9 mouse cellular contexts compared by ENCODE assay signal in the genomic region with DNA sequence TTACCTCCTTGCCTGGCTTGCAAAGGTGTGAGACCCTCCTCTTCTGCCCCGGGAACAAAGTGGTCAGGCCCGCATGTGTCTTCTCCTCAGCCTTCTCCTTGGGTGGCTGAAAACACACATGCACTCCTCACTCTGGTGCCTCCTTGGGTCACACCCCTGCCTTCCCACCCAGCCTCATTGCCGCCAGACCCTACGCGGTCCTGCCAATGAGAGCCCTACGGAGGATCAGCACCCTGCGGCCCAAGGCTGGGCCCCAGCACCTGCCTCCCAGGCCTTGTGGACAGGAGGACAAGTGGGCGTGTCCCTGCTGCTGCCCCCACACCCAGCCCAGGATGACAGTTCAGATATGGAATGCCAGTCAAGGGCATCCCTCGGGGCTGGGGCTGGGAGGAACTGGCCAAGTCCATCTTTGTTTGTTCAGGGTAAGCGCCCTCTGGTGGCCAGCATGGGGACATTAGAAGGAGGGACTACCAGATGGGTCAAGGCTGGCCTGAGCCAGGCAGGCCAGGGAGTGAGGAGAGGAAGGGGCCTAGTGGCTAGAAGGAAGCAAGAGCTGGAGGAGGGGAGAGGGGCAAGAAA. TPM values are rescaled to one million over a fixed set of nuclear protein-coding genes. Genes with fewer than 3 reads are reported as not detected.
DNase-seq lines count a peak whose midpoint lies in the region; ATAC-seq and TF ChIP-seq lines count a peak whose summit lies in the region.
"Had no signal": no experiment of that assay in that cellular context is flagged by ENCODE, and none has a peak within 500 bp of the region (broad histone marks: within the 10 kb centered on the region; RNA-seq: fewer than 3 reads in every experiment).

No protein-coding gene starts in this region.

- TF ChIP-seq CTCF in G1E (IDR thresholded peaks at IDR 0.05; ENCODE audit: low read depth, low read length), result peak; percentile 56
- TF ChIP-seq CTCF in kidney, adult 2 months (conservative IDR thresholded peaks at IDR 0.05; ENCODE audit: insufficient read depth, insufficient read length, low read depth, low read length), result peak; percentile 76

- no peaks in the 10 kb centered on the region for H3K27me3 ChIP-seq in G1E (ENCODE audit: insufficient read depth, low read length)
- no peaks in the 10 kb centered on the region for H3K27me3 ChIP-seq in kidney, adult 2 months (replicated peaks; ENCODE audit: control insufficient read depth, insufficient read depth, low read length)
- H3K27me3 ChIP-seq: heart, embryonic 13.5 days had no signal

- peaks cover 98% of the 10 kb centered on the region for H3K36me3 ChIP-seq in G1E (replicated peaks)
- 0 out of 2 replicates have a peak, but pooled peaks cover 2% of the 10 kb centered on the region for H3K36me3 ChIP-seq in kidney, adult 2 months (ENCODE audit: control insufficient read depth, insufficient read depth, low read length)

- H3K4me1 ChIP-seq in G1E (ENCODE audit: insufficient read depth, low read depth, low read length), result peaks cover 40% of the 10 kb centered on the region
- H3K4me1 ChIP-seq in kidney, adult 2 months (ENCODE audit: control insufficient read depth, insufficient read depth, low read length), result no peaks in the 10 kb centered on the region

- peak; percentile 65 for DNase-seq in 416B (ENCODE audit: low read depth)
- DNase-seq in G1E (ENCODE audit: low spot score), result peak; percentile 71
- peak; percentile 78 to 83 for DNase-seq in cerebellum, postnatal 25 days
- peak; percentile 45 to 54 for DNase-seq in gastrocnemius, postnatal 36 days
- peak; percentile 63 for DNase-seq in kidney, adult 2 months
- peak; percentile 52 for DNase-seq in lung, postnatal 25 days (ENCODE audit: low spot score)
- DNase-seq in retina, adult 2 months (ENCODE audit: low read depth, low spot score), result peak; percentile 44
- DNase-seq in layer of hippocampus, postnatal 36 days, result no peak

- no peak for TF ChIP-seq POLR2A in kidney, adult 2 months (IDR thresholded peaks at IDR 0.05; ENCODE audit: low read depth, low read length)

- H3K27ac ChIP-seq in kidney, adult 2 months (ENCODE audit: insufficient read depth, low read depth, low read length), result no peak overlapping the region
- H3K27ac ChIP-seq: heart, embryonic 13.5 days had no signal

- 71% methylated on average over 10 of the region's 10 CpGs for WGBS in kidney, adult 2 months

- no peaks in the 10 kb centered on the region for H3K9me3 ChIP-seq in G1E (replicated peaks)
- H3K9me3 ChIP-seq: heart, embryonic 13.5 days had no signal

- ATAC-seq in G1E (ENCODE audit: extremely low read depth, insufficient number of reproducible peaks, low FRiP score, poor library complexity, severe bottlenecking), result no peak

- intact Hi-C loops in gastrocnemius, postnatal 36 days (cut with DNase I), result loop anchor here (2.0 kb wide), 1 partner anchor 100 kb away; no protein-coding TSS in a partner anchor

- peak overlapping the region; percentile 30; the same call in 1 of the 2 replicates for H3K4me3 ChIP-seq in G1E (ENCODE audit: low read depth, low read length)
- no peak overlapping the region for H3K4me3 ChIP-seq in kidney, adult 2 months (ENCODE audit: insufficient read depth, low read depth, low read length)
- H3K4me3 ChIP-seq: heart, embryonic 13.5 days had no signal

RNA-seq across cellular contexts. Expression of a gene that starts 9.6 kb away (rescaled TPM):
- total RNA-seq in G1E (2014; fragmentation: Nextera tagmentation) (not detected in 2 replicates), G1E (2017) (0.05 and 0.06 TPM in 2 replicates)
- 0.02 TPM in 1 of 2 replicates, not detected in the other for polyA plus RNA-seq in G1E (2012)
- not detected for total RNA-seq in gastrocnemius, postnatal 36 days (2021)
- polyA plus RNA-seq in kidney, adult 2 months (2012; rRNA removed), result 0.17 and 0.46 TPM in 2 replicates
- total RNA-seq in layer of hippocampus, postnatal 36 days (2021), result under 1 TPM; 0.25 to 0.35 TPM

RNA-seq across cellular contexts. Expression of a gene that starts 12.8 kb away (rescaled TPM):
- total RNA-seq in G1E (2014; fragmentation: Nextera tagmentation) (62.1 and 68.3 TPM in 2 replicates), G1E (2017) (10.9 and 14.3 TPM in 2 replicates)
- polyA plus RNA-seq in G1E (2012), result 148 and 173 TPM in 2 replicates
- 1 to 10 TPM; 8.8 to 9.7 TPM for total RNA-seq in gastrocnemius, postnatal 36 days (2021)
- polyA plus RNA-seq in kidney, adult 2 months (2012; rRNA removed), result 28.7 and 37.9 TPM in 2 replicates
- total RNA-seq in layer of hippocampus, postnatal 36 days (2021), result 10 to 100 TPM; 43.9 to 49.3 TPM

RNA-seq across cellular contexts. Expression of a gene that starts 28.6 kb away (rescaled TPM):
- total RNA-seq in G1E (2014; fragmentation: Nextera tagmentation) (10.8 and 14.0 TPM in 2 replicates), G1E (2017) (6.1 and 8.1 TPM in 2 replicates)
- polyA plus RNA-seq in G1E (2012), result 105 and 141 TPM in 2 replicates
- 1 to 10 TPM; 1.5 TPM for total RNA-seq in gastrocnemius, postnatal 36 days (2021)
- 8.7 and 10.7 TPM in 2 replicates for polyA plus RNA-seq in kidney, adult 2 months (2012; rRNA removed)
- total RNA-seq in layer of hippocampus, postnatal 36 days (2021), result 10 to 100 TPM; 51.7 to 56.8 TPM

RNA-seq across cellular contexts. Expression of a gene that starts 41.6 kb away (rescaled TPM):
- total RNA-seq in G1E (2014; fragmentation: Nextera tagmentation), result 12.4 and 14.6 TPM in 2 replicates
- total RNA-seq in G1E (2017), result 37.8 and 44.0 TPM in 2 replicates
- 574 and 928 TPM in 2 replicates for polyA plus RNA-seq in G1E (2012)
- 10 to 100 TPM; 52.5 to 62.7 TPM for total RNA-seq in gastrocnemius, postnatal 36 days (2021)
- 175 and 221 TPM in 2 replicates for polyA plus RNA-seq in kidney, adult 2 months (2012; rRNA removed)
- total RNA-seq in layer of hippocampus, postnatal 36 days (2021), result 100 to 1,000 TPM; 161 to 176 TPM

RNA-seq across cellular contexts. Expression of a gene that starts 53.9 kb away (rescaled TPM):
- total RNA-seq in G1E (2014; fragmentation: Nextera tagmentation) (not detected in 2 replicates), G1E (2017) (0.06 and 0.11 TPM in 2 replicates)
- not detected in 2 replicates for polyA plus RNA-seq in G1E (2012)
- not detected for total RNA-seq in gastrocnemius, postnatal 36 days (2021)
- polyA plus RNA-seq in kidney, adult 2 months (2012; rRNA removed), result 0.03 TPM in 1 of 2 replicates, not detected in the other
- total RNA-seq in layer of hippocampus, postnatal 36 days (2021), result under 1 TPM in 1 of 2 experiments, not detected in 1; 0.08 TPM
- polyA plus RNA-seq: heart, embryonic 13.5 days had no signal

Comparison
In these comparisons a context has a peak if more than half of its experiments do, and no peak if none do; other contexts are left out.
1. DNase-seq: peak in 416B (single experiment), G1E (single experiment), cerebellum, postnatal 25 days (2 of 2), gastrocnemius, postnatal 36 days (2 of 2), kidney, adult 2 months (single experiment), lung, postnatal 25 days (single experiment) and retina, adult 2 months (single experiment); none in layer of hippocampus, postnatal 36 days (0 of 2).